Mouse (Mus musculus) midbrain, embryonic 16.5 days (tissue): Measurements from ENCODE around the gene Tbc1d30. TPM values are rescaled to one million over a fixed set of nuclear protein-coding genes. Genes with fewer than 3 reads are reported as not detected.

Experiments
- ATAC-seq: fragments of 200-750 bp; cut with Nextera tagmentation; 2 replicates; pipeline ENCODE4 v1.8.0; 2017; ENCODE audit warnings: moderate TSS enrichment
- H3K27ac ChIP-seq: fragments of 300-500 bp; sonication (generic); 2 replicates; pipeline ENCODE4 v1.5.1; 2014; ENCODE audit warnings: mild to moderate bottlenecking, low read length, mixed read lengths
- H3K27me3 ChIP-seq: fragments of 300-500 bp; sonication (generic); 2 replicates; pipeline ENCODE4 v1.6.1; 2014; ENCODE audit warnings: low read depth, low read length, mixed read lengths; ENCODE audit not compliant: control insufficient read depth, insufficient read depth
- H3K36me3 ChIP-seq: fragments of 300-500 bp; sonication (generic); 2 replicates; pipeline ENCODE4 v1.6.1; 2014; ENCODE audit warnings: mild to moderate bottlenecking, low read length, moderate library complexity, mixed read lengths; ENCODE audit not compliant: control insufficient read depth, insufficient read depth
- H3K4me1 ChIP-seq: fragments of 300-500 bp; sonication (generic); 2 replicates; pipeline ENCODE4 v1.6.1; 2014; ENCODE audit warnings: mild to moderate bottlenecking, low read length, mixed read lengths; ENCODE audit not compliant: control insufficient read depth, insufficient read depth
- H3K4me2 ChIP-seq: fragments of 300-500 bp; sonication (generic); 2 replicates; pipeline ENCODE4 v1.6.1; 2014; ENCODE audit warnings: mild to moderate bottlenecking, low read length, mixed read lengths
- H3K4me3 ChIP-seq: fragments of 300-500 bp; sonication (generic); 2 replicates; pipeline ENCODE4 v1.5.1; 2014; ENCODE audit warnings: low read depth, mild to moderate bottlenecking, low read length, moderate library complexity, mixed read lengths
- H3K9ac ChIP-seq: fragments of 300-500 bp; sonication (generic); 2 replicates; pipeline ENCODE4 v1.6.1; 2014; ENCODE audit warnings: low read depth, low read length, mixed read lengths
- H3K9me3 ChIP-seq: fragments of 300-500 bp; sonication (generic); replicated peaks from 2 replicates; pipeline ENCODE4 v1.6.1; 2014; ENCODE audit warnings: mild to moderate bottlenecking, low read length, mixed read lengths; ENCODE audit not compliant: control insufficient read depth, poor library complexity, severe bottlenecking
- WGBS: fragments of 180-500 bp; shearing (Covaris S2); extraction: QIAGEN DNeasy Blood & Tissue Kit; methylation state at CpG from one replicate; pipeline ENCODE4 v1.1.7; 2014; 5-methylcytosine and 5-hydroxymethylcytosine counted together
- polyA plus RNA-seq: library from polyadenylated mRNA; unstranded; fragments of >200 nt; fragmentation: Nextera tagmentation; extraction: Ambion mirVana; gene quantifications from 2 replicates; pipeline ENCODE4 v1.2.1, GENCODE M21; 2015

Gene Tbc1d30
- polyA plus RNA-seq, 1 experiment from 2014 or later, result 15.1 TPM

DNA sequence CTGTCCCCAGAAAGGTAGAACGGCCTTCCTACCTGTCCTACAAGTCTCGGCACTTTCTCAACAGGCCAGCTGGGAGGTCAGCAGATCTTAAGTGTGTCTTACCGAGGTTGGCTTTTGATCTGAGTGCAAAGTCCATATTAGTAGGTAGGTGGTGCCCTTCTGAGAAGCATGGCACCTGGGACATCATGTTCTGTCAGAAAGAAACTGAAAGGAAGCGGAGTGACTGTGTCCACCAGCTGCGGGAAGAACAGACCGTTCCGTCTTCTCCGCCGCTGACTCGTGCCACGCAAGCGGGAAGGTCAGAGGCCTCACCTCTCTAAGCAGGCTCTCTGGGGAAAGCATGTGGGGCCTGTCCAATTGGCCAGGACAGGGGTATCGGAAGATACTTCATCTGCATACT is 33.6 kb upstream of the Tbc1d30 start:
- Histone ChIP-seq H3K9me3 (no peaks in the 10 kb centered on the region), H3K27me3 (no peaks in the 10 kb centered on the region), H3K4me2 (no peak overlapping the region), H3K4me3 (no peak overlapping the region), H3K4me1 (no peaks in the 10 kb centered on the region), H3K9ac (no peak overlapping the region), H3K36me3 (peaks cover 41% of the 10 kb centered on the region), H3K27ac (no peak overlapping the region)
- 90% methylated on average over 13 of the region's 13 CpGs for WGBS
- ATAC-seq, result no peak

GRCm38 (mm10) chr10:121381280-121381679 is 30.2 kb upstream of the Tbc1d30 start:
- Histone ChIP-seq H3K27me3 (no peaks in the 10 kb centered on the region), H3K36me3 (peaks cover 62% of the 10 kb centered on the region), H3K9ac (no peak overlapping the region), H3K27ac (no peak overlapping the region), H3K4me3 (no peak overlapping the region), H3K9me3 (no peaks in the 10 kb centered on the region), H3K4me2 (no peak overlapping the region), H3K4me1 (no peaks in the 10 kb centered on the region)
- no peak for ATAC-seq
- 94% methylated on average over 18 of the region's 18 CpGs for WGBS

DNA sequence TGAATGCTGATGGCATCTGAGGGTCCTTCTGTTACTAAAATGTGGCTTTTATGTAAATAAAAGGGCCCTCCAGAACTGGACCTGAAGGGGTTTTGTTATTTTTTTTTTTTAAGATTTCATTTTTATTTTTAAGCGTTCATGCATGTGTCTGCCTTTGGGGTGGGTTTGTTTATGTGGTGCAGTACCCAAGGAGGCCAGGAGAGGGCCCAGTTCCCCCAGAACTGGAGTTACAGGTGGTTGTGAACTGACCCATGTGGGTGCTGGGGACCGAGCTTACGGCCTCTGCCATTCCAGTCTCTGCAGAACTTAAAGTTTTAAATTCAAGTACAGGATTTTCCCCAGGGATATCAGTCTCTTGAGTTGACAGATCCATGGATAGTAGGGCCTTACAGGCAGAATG is 28.3 kb upstream of the Tbc1d30 start:
- Histone ChIP-seq H3K27ac (no peak overlapping the region), H3K9me3 (no peaks in the 10 kb centered on the region), H3K27me3 (no peaks in the 10 kb centered on the region), H3K9ac (no peak overlapping the region), H3K4me3 (no peak overlapping the region), H3K4me2 (no peak overlapping the region), H3K4me1 (no peaks in the 10 kb centered on the region), H3K36me3 (peaks cover 74% of the 10 kb centered on the region)
- 99% methylated on average over 3 of the region's 3 CpGs for WGBS
- ATAC-seq, result no peak

DNA sequence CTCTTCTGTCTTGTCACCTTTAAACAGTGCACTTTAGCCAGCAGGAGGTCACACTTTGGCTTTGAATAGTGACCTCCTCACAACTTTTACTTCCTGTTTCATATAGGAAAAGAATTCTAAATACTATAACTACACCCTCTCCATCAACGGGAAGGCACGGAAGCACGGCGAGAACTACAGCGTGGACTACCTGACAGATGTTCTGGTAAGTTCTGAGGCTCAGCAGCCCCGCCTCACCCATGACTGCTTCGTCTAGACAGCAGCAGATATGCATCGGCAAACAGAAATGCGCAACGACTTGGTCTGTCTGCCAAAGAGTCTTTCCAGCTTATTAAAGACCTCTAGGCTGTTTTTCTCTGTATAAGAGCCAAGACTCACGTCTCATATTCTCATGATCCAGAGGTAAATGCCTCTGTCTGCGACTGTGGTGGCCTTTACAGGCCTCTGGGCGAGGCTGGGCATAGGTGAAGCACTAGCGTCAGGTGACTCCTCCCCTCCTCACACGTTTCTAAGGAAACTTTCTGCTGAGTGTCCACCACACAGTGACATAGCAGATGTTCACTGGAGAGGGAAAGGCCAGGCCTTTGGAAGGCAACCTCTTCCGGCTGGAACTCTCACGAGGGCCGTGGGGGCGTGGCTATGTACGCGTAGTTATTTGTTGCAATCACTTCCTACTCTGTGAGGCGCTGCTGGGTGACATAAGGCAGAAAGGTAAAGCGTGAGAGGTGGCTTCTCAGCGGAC is 25.6 kb upstream of the Tbc1d30 start:
- no peak overlapping the region for H3K9ac ChIP-seq
- H3K27ac ChIP-seq, result no peak overlapping the region
- no peak overlapping the region for H3K4me2 ChIP-seq
- no peaks in the 10 kb centered on the region for H3K9me3 ChIP-seq
- 92% methylated on average over 24 of the region's 24 CpGs for WGBS
- no peak for ATAC-seq
- no peaks in the 10 kb centered on the region for H3K27me3 ChIP-seq
- no peaks in the 10 kb centered on the region for H3K4me1 ChIP-seq
- H3K36me3 ChIP-seq, result peaks cover 60% of the 10 kb centered on the region
- no peak overlapping the region for H3K4me3 ChIP-seq

- Histone ChIP-seq H3K4me2 (no peak overlapping the region), H3K4me3 (no peak overlapping the region), H3K9ac (no peak overlapping the region), H3K4me1 (no peaks in the 10 kb centered on the region), H3K27ac (no peak overlapping the region), H3K27me3 (no peaks in the 10 kb centered on the region), H3K36me3 (peaks cover 54% of the 10 kb centered on the region), H3K9me3 (no peaks in the 10 kb centered on the region)
- ATAC-seq, result no peak
- WGBS, result 82% methylated on average over 24 of the region's 24 CpGs
Observed at GRCm38 (mm10) chr10:121375649-121376493, 24.8 kb upstream of the Tbc1d30 start.

- ATAC-seq, result no peak
- no peak overlapping the region for H3K4me3 ChIP-seq
- peaks cover 50% of the 10 kb centered on the region for H3K36me3 ChIP-seq
- H3K4me2 ChIP-seq, result no peak overlapping the region
- H3K9ac ChIP-seq, result no peak overlapping the region
- no peaks in the 10 kb centered on the region for H3K4me1 ChIP-seq
- H3K9me3 ChIP-seq, result no peaks in the 10 kb centered on the region
- WGBS, result 94% methylated on average over 17 of the region's 17 CpGs
- H3K27me3 ChIP-seq, result no peaks in the 10 kb centered on the region
- H3K27ac ChIP-seq, result no peak overlapping the region
Observed at GRCm38 (mm10) chr10:121374693-121375620, 23.9 kb upstream of the Tbc1d30 start.

DNA sequence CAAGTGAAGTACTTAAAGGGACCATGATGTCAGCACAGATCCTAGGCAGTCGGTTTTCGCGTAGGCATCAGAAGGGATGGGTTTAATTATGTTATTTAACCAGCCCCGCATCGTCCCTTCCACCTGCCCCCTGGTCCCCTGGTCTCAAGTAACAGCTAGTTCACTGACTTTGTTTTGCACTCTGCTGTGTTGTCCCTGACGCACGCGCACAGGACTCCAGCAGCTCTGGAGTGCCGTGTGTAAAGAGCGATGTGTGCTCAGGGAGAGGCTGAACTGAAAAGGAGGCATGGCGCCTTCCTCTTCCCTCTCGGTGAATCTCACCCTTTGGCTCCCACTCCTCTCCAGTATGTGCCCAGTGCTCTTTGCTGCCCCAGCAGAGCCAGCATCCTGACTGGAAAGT is 22.9 kb upstream of the Tbc1d30 start:
- ATAC-seq, result no peak
- no peaks in the 10 kb centered on the region for H3K9me3 ChIP-seq
- no peak overlapping the region for H3K4me2 ChIP-seq
- H3K36me3 ChIP-seq, result peaks cover 41% of the 10 kb centered on the region
- H3K9ac ChIP-seq, result no peak overlapping the region
- WGBS, result 85% methylated on average over 12 of the region's 12 CpGs
- no peaks in the 10 kb centered on the region for H3K27me3 ChIP-seq
- H3K27ac ChIP-seq, result no peak overlapping the region
- H3K4me1 ChIP-seq, result no peaks in the 10 kb centered on the region
- no peak overlapping the region for H3K4me3 ChIP-seq

- H3K4me1 ChIP-seq, result peaks cover 11% of the 10 kb centered on the region
- no peaks in the 10 kb centered on the region for H3K9me3 ChIP-seq
- no peak for ATAC-seq
- no peak overlapping the region for H3K4me2 ChIP-seq
- no peaks in the 10 kb centered on the region for H3K27me3 ChIP-seq
- WGBS, result 93% methylated on average over 6 of the region's 6 CpGs
- no peak overlapping the region for H3K9ac ChIP-seq
- H3K27ac ChIP-seq, result no peak overlapping the region
- peaks cover 19% of the 10 kb centered on the region for H3K36me3 ChIP-seq
- H3K4me3 ChIP-seq, result no peak overlapping the region
Observed at GRCm38 (mm10) chr10:121370777-121371176, 19.7 kb upstream of the Tbc1d30 start.
